Mouse (Mus musculus) hindbrain, embryonic 13.5 days (tissue): ENCODE results near the gene Pak4. TPM values are rescaled to one million over a fixed set of nuclear protein-coding genes. Genes with fewer than 3 reads are reported as not detected.
A peak's percentile ranks its signal among the peaks of the same experiment; 100 is the strongest.

Source experiments
- ATAC-seq: fragments of 200-750 bp; cut with Nextera tagmentation; 2 replicates; pipeline ENCODE4 v1.8.0; 2017; ENCODE audit warnings: moderate TSS enrichment; ENCODE audit not compliant: low FRiP score
- H3K27ac ChIP-seq: fragments of 300-500 bp; sonication (generic); 2 replicates; pipeline ENCODE4 v1.5.1; 2015; ENCODE audit warnings: inconsistent platforms, mild to moderate bottlenecking, moderate library complexity
- H3K27me3 ChIP-seq: fragments of 300-500 bp; sonication (generic); 2 replicates; pipeline ENCODE4 v1.6.1; 2015; ENCODE audit warnings: mild to moderate bottlenecking, inconsistent platforms
- H3K36me3 ChIP-seq: fragments of 300-500 bp; sonication (generic); 2 replicates; pipeline ENCODE4 v1.6.1; 2015; ENCODE audit warnings: mild to moderate bottlenecking, inconsistent platforms
- H3K4me1 ChIP-seq: fragments of 300-500 bp; sonication (generic); replicated peaks from 2 replicates; pipeline ENCODE4 v1.6.1; 2015; ENCODE audit warnings: inconsistent platforms
- H3K4me2 ChIP-seq: fragments of 300-500 bp; sonication (generic); 2 replicates; pipeline ENCODE4 v1.6.1; 2015; ENCODE audit warnings: inconsistent platforms, mild to moderate bottlenecking, moderate library complexity
- H3K4me3 ChIP-seq: fragments of 300-500 bp; sonication (generic); 2 replicates; pipeline ENCODE4 v1.5.1; 2015; ENCODE audit warnings: mild to moderate bottlenecking, inconsistent platforms
- H3K9ac ChIP-seq: fragments of 300-500 bp; sonication (generic); 2 replicates; pipeline ENCODE4 v1.6.1; 2015; ENCODE audit warnings: mild to moderate bottlenecking, inconsistent platforms
- H3K9me3 ChIP-seq: fragments of 300-500 bp; sonication (generic); 2 replicates; pipeline ENCODE4 v1.6.1; 2016; ENCODE audit warnings: inconsistent platforms
- WGBS: fragments of 180-500 bp; shearing (Covaris S2); methylation state at CpG from one replicate; pipeline ENCODE4 v1.1.7; 2015; 5-methylcytosine and 5-hydroxymethylcytosine counted together
- polyA plus RNA-seq: library from polyadenylated mRNA; unstranded; fragments of >200 nt; fragmentation: Nextera tagmentation; extraction: Ambion mirVana; gene quantifications from 2 replicates; pipeline ENCODE4 v1.2.1, GENCODE M21; 2015

The Pak4 gene
- polyA plus RNA-seq, 1 experiment from 2014 or later, result 22.1 TPM

DNA sequence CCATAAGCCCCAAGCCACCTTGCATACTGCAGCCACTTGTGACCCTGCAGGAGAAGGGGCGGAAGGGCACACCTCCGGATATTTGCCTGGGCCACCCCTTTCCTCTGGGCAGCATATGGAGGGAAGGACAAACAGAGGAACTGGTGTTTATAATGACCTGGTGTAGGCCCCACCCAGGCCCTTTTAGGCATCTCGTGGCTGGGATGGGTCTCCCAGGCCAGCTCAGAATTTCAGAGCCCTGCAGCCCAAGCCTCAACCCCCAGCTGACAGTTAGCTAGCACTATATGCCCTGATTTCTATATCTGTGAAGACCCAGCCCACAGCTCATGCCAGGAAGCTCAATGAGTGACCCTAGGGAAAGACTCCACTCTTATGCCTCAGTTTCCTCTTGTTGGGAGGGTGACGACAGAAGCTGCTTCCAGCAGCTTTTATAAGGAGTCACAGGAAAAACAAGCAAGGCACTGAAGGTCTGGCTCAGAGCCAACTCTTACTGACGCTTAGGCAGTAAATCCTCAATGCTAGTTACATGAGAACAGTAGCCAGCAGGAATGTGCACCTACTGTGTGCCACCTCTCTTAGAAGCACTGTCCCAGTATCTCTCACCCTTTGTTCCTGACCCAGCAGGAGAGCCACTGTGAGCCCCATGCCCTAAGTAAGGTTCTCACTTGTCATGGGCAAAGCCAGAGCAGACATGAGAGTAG, 26.9 kb downstream of the Pak4 start:
- peaks cover 19% of the 10 kb centered on the region for H3K36me3 ChIP-seq
- ATAC-seq, result no peak
- WGBS, result 49% methylated on average over 5 of the region's 5 CpGs
- no peak overlapping the region for H3K4me3 ChIP-seq
- H3K27ac ChIP-seq, result peak overlapping the region; percentile 12; the same call in 1 of the 2 replicates
- H3K4me1 ChIP-seq, result peaks cover 32% of the 10 kb centered on the region
- 0 out of 2 replicates have a peak overlapping the region, but pooled peaks have one; percentile 19 for H3K9ac ChIP-seq
- no peak overlapping the region for H3K4me2 ChIP-seq
- no peaks in the 10 kb centered on the region for H3K9me3 ChIP-seq
- H3K27me3 ChIP-seq, result no peaks in the 10 kb centered on the region

DNA sequence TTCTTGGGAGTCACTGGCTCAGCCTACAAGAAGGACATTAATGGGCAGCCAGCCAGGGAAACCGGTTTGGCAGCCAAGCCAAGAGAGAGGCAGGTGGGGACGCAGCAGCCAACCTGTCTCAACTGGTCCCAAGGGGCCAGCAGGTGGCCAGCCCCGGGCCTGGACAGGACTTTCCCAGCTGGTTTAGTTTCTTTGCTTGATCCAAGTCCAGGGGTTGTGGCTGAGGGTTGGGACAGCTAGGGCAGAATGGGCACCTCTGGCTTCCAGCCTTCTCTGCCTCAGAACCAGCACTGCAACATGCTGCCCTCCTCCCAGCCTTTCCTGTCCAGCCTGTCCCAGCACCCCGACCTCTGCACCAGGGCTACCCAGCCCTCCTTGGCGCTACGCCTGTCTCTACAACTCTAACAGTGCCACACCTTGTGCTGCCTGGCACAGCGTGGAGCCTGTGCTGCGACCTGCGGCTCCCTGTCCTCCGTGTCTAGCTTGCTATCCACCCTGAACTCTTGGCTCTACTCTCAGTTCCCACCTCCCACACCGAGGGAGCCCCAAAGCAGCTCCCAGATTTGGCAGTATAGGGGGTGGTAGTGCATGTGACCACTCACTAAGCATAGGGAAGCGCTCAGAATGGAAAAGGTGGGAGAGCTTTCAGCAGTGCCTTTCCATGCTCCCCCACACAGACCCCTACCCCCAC, 27.5 kb downstream of the Pak4 start:
- Histone ChIP-seq H3K27me3 (no peaks in the 10 kb centered on the region), H3K4me2 (no peak overlapping the region)

GRCm38 (mm10) chr7:28568253-28568652, 29.7 kb downstream of the Pak4 start:
- Histone ChIP-seq H3K4me3 (no peak overlapping the region), H3K9ac (no peak overlapping the region), H3K27ac (no peak overlapping the region), H3K4me2 (no peak overlapping the region), H3K4me1 (peaks cover 30% of the 10 kb centered on the region), H3K36me3 (peaks cover 48% of the 10 kb centered on the region), H3K27me3 (no peaks in the 10 kb centered on the region), H3K9me3 (no peaks in the 10 kb centered on the region)
- 0 out of 2 replicates have a peak, but pooled peaks have one; percentile 2 for ATAC-seq

More for the DNA sequence above, 27.5 kb downstream of the Pak4 start:
- 0 out of 2 replicates have a peak overlapping the region, but pooled peaks have one; percentile 19 for H3K9ac ChIP-seq
- H3K9me3 ChIP-seq, result no peaks in the 10 kb centered on the region
- 82% methylated on average over 12 of the region's 12 CpGs for WGBS
- ATAC-seq, result no peak
- H3K4me3 ChIP-seq, result no peak overlapping the region
- peaks cover 31% of the 10 kb centered on the region for H3K4me1 ChIP-seq
- H3K27ac ChIP-seq, result 0 out of 2 replicates have a peak overlapping the region, but pooled peaks have one; percentile 12
- H3K36me3 ChIP-seq, result peaks cover 26% of the 10 kb centered on the region

DNA sequence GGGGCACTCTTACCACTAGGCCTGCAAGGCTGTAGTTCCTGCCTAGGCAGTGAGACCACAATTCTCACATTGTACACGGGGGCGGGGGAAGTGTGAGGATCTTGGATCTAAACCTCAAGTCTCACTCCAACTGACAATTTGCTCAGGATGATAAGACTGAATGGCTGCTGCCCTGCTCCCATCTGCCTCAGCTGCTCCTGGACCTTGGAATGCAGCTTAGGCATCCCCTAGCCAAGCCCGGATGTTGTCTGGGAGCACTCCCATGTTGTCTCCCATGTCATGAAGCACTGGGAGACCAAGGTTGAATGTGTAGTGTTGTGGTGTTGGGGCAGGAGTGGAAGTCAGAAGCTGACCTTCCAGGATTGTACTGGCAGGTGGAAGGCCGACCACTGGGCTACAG, 30.4 kb downstream of the Pak4 start:
- peaks cover 55% of the 10 kb centered on the region for H3K36me3 ChIP-seq
- H3K4me1 ChIP-seq, result peaks cover 25% of the 10 kb centered on the region
- no peak overlapping the region for H3K27ac ChIP-seq
- no peak overlapping the region for H3K4me2 ChIP-seq
- H3K9ac ChIP-seq, result no peak overlapping the region
- 93% methylated on average over 4 of the region's 4 CpGs for whole genome bisulfite sequencing
- H3K9me3 ChIP-seq, result no peaks in the 10 kb centered on the region
- H3K4me3 ChIP-seq, result no peak overlapping the region
- no peak for ATAC-seq
- H3K27me3 ChIP-seq, result no peaks in the 10 kb centered on the region

GRCm38 (mm10) chr7:28565407-28565806, 32.6 kb downstream of the Pak4 start:
- Histone ChIP-seq H3K4me3 (no peak overlapping the region), H3K9ac (0 out of 2 replicates have a peak overlapping the region, but pooled peaks have one; percentile 19), H3K4me1 (peaks cover 6% of the 10 kb centered on the region), H3K27me3 (no peaks in the 10 kb centered on the region), H3K4me2 (no peak overlapping the region), H3K27ac (no peak overlapping the region), H3K9me3 (no peaks in the 10 kb centered on the region), H3K36me3 (peaks cover 72% of the 10 kb centered on the region)
- no peak for ATAC-seq
- WGBS, result 78% methylated on average over 5 of the region's 5 CpGs

DNA sequence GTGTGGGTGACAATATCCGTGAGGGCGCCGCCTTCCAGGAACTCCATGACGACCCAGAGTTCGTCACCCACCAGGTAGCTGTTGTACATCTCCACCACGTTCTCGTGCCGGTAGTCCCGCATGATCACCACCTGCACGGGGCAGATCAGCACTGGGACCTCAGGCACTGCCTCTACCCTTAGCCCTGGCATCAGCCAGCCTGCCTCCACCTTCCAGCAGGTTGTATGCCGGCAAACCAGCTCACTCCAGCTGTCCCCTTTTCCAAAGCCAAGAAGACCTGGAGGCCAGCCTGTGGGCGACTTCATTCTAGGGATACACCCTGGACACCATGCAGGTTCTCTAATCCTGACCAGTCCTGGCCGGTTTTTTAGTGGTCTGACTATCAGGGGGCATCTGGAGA, 35.0 kb downstream of the Pak4 start:
- no peak overlapping the region for H3K27ac ChIP-seq
- H3K27me3 ChIP-seq, result no peaks in the 10 kb centered on the region
- no peaks in the 10 kb centered on the region for H3K9me3 ChIP-seq
- 93% methylated on average over 13 of the region's 13 CpGs for WGBS
- no peak overlapping the region for H3K4me3 ChIP-seq
- peaks cover 92% of the 10 kb centered on the region for H3K36me3 ChIP-seq
- H3K4me2 ChIP-seq, result no peak overlapping the region
- H3K4me1 ChIP-seq, result no peaks in the 10 kb centered on the region
- no peak overlapping the region for H3K9ac ChIP-seq
- ATAC-seq, result no peak

GRCm38 (mm10) chr7:28562371-28562770, 35.6 kb downstream of the Pak4 start:
- no peak overlapping the region for H3K27ac ChIP-seq
- H3K9me3 ChIP-seq, result no peaks in the 10 kb centered on the region
- ATAC-seq, result no peak
- H3K4me3 ChIP-seq, result no peak overlapping the region
- no peaks in the 10 kb centered on the region for H3K27me3 ChIP-seq
- H3K4me1 ChIP-seq, result no peaks in the 10 kb centered on the region
- peaks cover 86% of the 10 kb centered on the region for H3K36me3 ChIP-seq
- WGBS, result 79% methylated on average over 13 of the region's 13 CpGs
- H3K4me2 ChIP-seq, result no peak overlapping the region
- H3K9ac ChIP-seq, result no peak overlapping the region

- 91% methylated on average over 11 of the region's 11 CpGs for WGBS
- Histone ChIP-seq H3K4me2 (no peak overlapping the region), H3K4me3 (no peak overlapping the region), H3K9ac (no peak overlapping the region), H3K36me3 (peaks cover 82% of the 10 kb centered on the region), H3K9me3 (no peaks in the 10 kb centered on the region), H3K27me3 (no peaks in the 10 kb centered on the region), H3K27ac (no peak overlapping the region), H3K4me1 (no peaks in the 10 kb centered on the region)
- no peak for ATAC-seq
Observed at GRCm38 (mm10) chr7:28561967-28562366, 36.0 kb downstream of the Pak4 start.

GRCm38 (mm10) chr7:28560856-28561255, 37.1 kb downstream of the Pak4 start:
- H3K27ac ChIP-seq, result no peak overlapping the region
- 96% methylated on average over 10 of the region's 10 CpGs for WGBS
- H3K9ac ChIP-seq, result no peak overlapping the region
- no peak overlapping the region for H3K4me3 ChIP-seq
- ATAC-seq, result no peak
- H3K36me3 ChIP-seq, result peaks cover 71% of the 10 kb centered on the region
- no peaks in the 10 kb centered on the region for H3K27me3 ChIP-seq
- H3K9me3 ChIP-seq, result no peaks in the 10 kb centered on the region
- no peak overlapping the region for H3K4me2 ChIP-seq
- H3K4me1 ChIP-seq, result peaks cover 3% of the 10 kb centered on the region; the same call in 1 of the 2 replicates

- Histone ChIP-seq H3K36me3 (peaks cover 47% of the 10 kb centered on the region), H3K27me3 (no peaks in the 10 kb centered on the region), H3K4me1 (peaks cover 5% of the 10 kb centered on the region; the same call in 1 of the 2 replicates), H3K4me2 (no peak overlapping the region), H3K27ac (no peak overlapping the region), H3K9ac (no peak overlapping the region), H3K4me3 (no peak overlapping the region), H3K9me3 (no peaks in the 10 kb centered on the region)
- 71% methylated on average over 4 of the region's 4 CpGs for WGBS
- ATAC-seq, result no peak
Observed at GRCm38 (mm10) chr7:28558486-28558885, 39.5 kb downstream of the Pak4 start.

DNA sequence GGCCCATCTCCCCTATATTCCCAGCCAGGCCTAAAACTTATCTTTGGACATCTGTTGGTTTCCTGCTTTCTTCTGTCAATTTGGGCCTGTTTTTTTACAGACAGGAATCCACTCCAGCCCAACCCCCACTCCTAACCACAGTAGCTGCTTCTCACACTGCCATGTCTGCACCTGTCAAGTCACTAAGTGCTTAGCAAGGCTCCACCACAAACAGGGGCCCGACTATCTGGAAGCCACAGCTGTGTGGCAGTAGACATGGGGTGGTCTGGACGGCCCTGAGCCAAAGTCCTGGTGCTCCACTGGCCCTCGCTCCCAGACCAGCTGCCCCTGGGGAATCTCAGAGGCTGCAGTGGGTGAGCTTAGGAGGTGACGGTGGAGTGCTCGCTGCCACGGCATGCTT, 40.3 kb downstream of the Pak4 start:
- 0 out of 2 replicates have a peak overlapping the region, but pooled peaks have one; percentile 48 for H3K27ac ChIP-seq
- H3K4me3 ChIP-seq, result no peak overlapping the region
- H3K36me3 ChIP-seq, result peaks cover 39% of the 10 kb centered on the region
- no peak overlapping the region for H3K9ac ChIP-seq
- WGBS, result 88% methylated on average over 6 of the region's 6 CpGs
- no peak overlapping the region for H3K4me2 ChIP-seq
- H3K27me3 ChIP-seq, result no peaks in the 10 kb centered on the region
- no peaks in the 10 kb centered on the region for H3K9me3 ChIP-seq
- ATAC-seq, result no peak
- H3K4me1 ChIP-seq, result peaks cover 5% of the 10 kb centered on the region; the same call in 1 of the 2 replicates

GRCm38 (mm10) chr7:28557069-28557468, 40.9 kb downstream of the Pak4 start:
- H3K9ac ChIP-seq, result no peak overlapping the region
- H3K4me3 ChIP-seq, result no peak overlapping the region
- WGBS, result 79% methylated on average over 5 of the region's 5 CpGs
- H3K9me3 ChIP-seq, result no peaks in the 10 kb centered on the region
- H3K36me3 ChIP-seq, result peaks cover 33% of the 10 kb centered on the region
- H3K4me2 ChIP-seq, result no peak overlapping the region
- H3K27ac ChIP-seq, result no peak overlapping the region
- no peak for ATAC-seq
- peaks cover 5% of the 10 kb centered on the region; the same call in 1 of the 2 replicates for H3K4me1 ChIP-seq
- H3K27me3 ChIP-seq, result no peaks in the 10 kb centered on the region
